Mouse (Mus musculus): ENCODE data around the gene Rbfox1.
A peak's percentile ranks its signal among the peaks of the same experiment; 100 is the strongest.

Gene Rbfox1

GRCm38 (mm10) chr16:5992045-5993011, 107.2 kb downstream of the Rbfox1 start:
- no peak for DNase-seq (ENCODE audit: low spot score in 2 of 2)

- no peak for DNase-seq (ENCODE audit: low spot score in 2 of 2)
Measured at GRCm38 (mm10) chr16:5997136-5997535, 112.0 kb downstream of the Rbfox1 start.

GRCm38 (mm10) chr16:5997651-5998050, 112.5 kb downstream of the Rbfox1 start:
- no peak for DNase-seq (ENCODE audit: low spot score in 2 of 2)

- no peak for DNase-seq (ENCODE audit: low spot score in 2 of 2)
Measured at GRCm38 (mm10) chr16:6000016-6000415, 114.9 kb downstream of the Rbfox1 start.

GRCm38 (mm10) chr16:6006996-6007395, 121.8 kb downstream of the Rbfox1 start:
- no peak for DNase-seq (ENCODE audit: low spot score in 2 of 2)

GRCm38 (mm10) chr16:6012853-6013252, 127.7 kb downstream of the Rbfox1 start:
- no peak for DNase-seq (ENCODE audit: low spot score in 2 of 2)

GRCm38 (mm10) chr16:6018639-6019038, 133.5 kb downstream of the Rbfox1 start:
- peak; percentile 88 to 91 for DNase-seq (ENCODE audit: low spot score in 2 of 2)

- DNase-seq (ENCODE audit: low spot score in 2 of 2), result no peak
Measured at GRCm38 (mm10) chr16:6019361-6019760, 134.2 kb downstream of the Rbfox1 start.

GRCm38 (mm10) chr16:6031280-6031679, 146.1 kb downstream of the Rbfox1 start:
- no peak for DNase-seq (ENCODE audit: low spot score in 2 of 2)

GRCm38 (mm10) chr16:6032563-6032962, 147.4 kb downstream of the Rbfox1 start:
- no peak for DNase-seq (ENCODE audit: low spot score in 2 of 2)

GRCm38 (mm10) chr16:6034876-6035275, 149.7 kb downstream of the Rbfox1 start:
- DNase-seq (ENCODE audit: low spot score in 2 of 2), result no peak

GRCm38 (mm10) chr16:6037009-6037408, 151.9 kb downstream of the Rbfox1 start:
- no peak for DNase-seq (ENCODE audit: low spot score in 2 of 2)

- peak in 1 of 2 experiments; percentile 16 for DNase-seq (ENCODE audit: low spot score in 2 of 2)
Measured at GRCm38 (mm10) chr16:6042766-6043165, 157.6 kb downstream of the Rbfox1 start.

- no peak for DNase-seq (ENCODE audit: low spot score in 2 of 2)
Measured at GRCm38 (mm10) chr16:6048601-6049000, 163.4 kb downstream of the Rbfox1 start.

GRCm38 (mm10) chr16:6062495-6062894, 177.3 kb downstream of the Rbfox1 start:
- DNase-seq (ENCODE audit: low spot score in 2 of 2), result no peak

GRCm38 (mm10) chr16:6065481-6065880, 180.3 kb downstream of the Rbfox1 start:
- DNase-seq (ENCODE audit: low spot score in 2 of 2), result no peak

GRCm38 (mm10) chr16:6075442-6076050, 190.4 kb downstream of the Rbfox1 start:
- DNase-seq (ENCODE audit: low spot score in 2 of 2), result no peak

GRCm38 (mm10) chr16:6079017-6079416, 193.9 kb downstream of the Rbfox1 start:
- no peak for DNase-seq (ENCODE audit: low spot score in 2 of 2)

GRCm38 (mm10) chr16:6084701-6085365, 199.7 kb downstream of the Rbfox1 start:
- no peak for DNase-seq (ENCODE audit: low spot score in 2 of 2)

- no peak for DNase-seq (ENCODE audit: low spot score in 2 of 2)
Measured at GRCm38 (mm10) chr16:6086200-6086599, 201.0 kb downstream of the Rbfox1 start.

GRCm38 (mm10) chr16:6091326-6092123, 206.4 kb downstream of the Rbfox1 start:
- no peak for DNase-seq (ENCODE audit: low spot score in 2 of 2)

Data from frontal cortex, postnatal 25 days (tissue).